Mouse (Mus musculus) embryonic fibroblast, embryonic 13.5 days (primary cell): ENCODE measurements around the gene Bend5.

Experiments used
- CTCF ChIP-seq: IDR thresholded peaks from 2 replicates; pipeline ENCODE4 v1.5.1; 2011; ENCODE audit warnings: mild to moderate bottlenecking, control low read depth, low read length, moderate library complexity, borderline replicate concordance; ENCODE audit not compliant: insufficient read depth
- POLR2A ChIP-seq: IDR thresholded peaks from 2 replicates; pipeline ENCODE4 v1.6.1; 2011; ENCODE audit warnings: low read depth, mild to moderate bottlenecking, control low read depth, low read length, moderate library complexity

- TF ChIP-seq CTCF (no peak), POLR2A (no peak)
These were observed 16.4 kb downstream of the Bend5 start for GRCm38 (mm10) chr4:111431186-111431585.
